Comparison of ENCODE assay signal across 10 mouse cellular contexts in genomic region chr10:118979339-118979738, GRCm38 (mm10).
DNase-seq lines count a peak whose midpoint lies in the region; ATAC-seq lines count a peak whose summit lies in the region.
"Had no signal": no experiment of that assay in that cellular context is flagged by ENCODE, and none has a peak within 500 bp of the region (broad histone marks: within the 10 kb centered on the region; RNA-seq: fewer than 3 reads in every experiment).

No protein-coding gene starts in this region.

- H3K36me3 ChIP-seq in liver, embryonic 12.5 days: no peaks in the 10 kb centered on the region
- H3K36me3 ChIP-seq: midbrain, embryonic 10.5 days had no signal

- ATAC-seq in CD4-positive, CD25-positive, alpha-beta regulatory T cell, adult 4 months: no peak
- ATAC-seq in liver, embryonic 12.5 days: no peak

- H3K4me2 ChIP-seq in liver, embryonic 12.5 days: no peak overlapping the region

- 41% methylated on average over 13 of the region's 13 CpGs for WGBS in liver, embryonic 12.5 days (ENCODE audit: insufficient replicate concordance)

- no peak overlapping the region for H3K9ac ChIP-seq in liver, embryonic 12.5 days

- peaks cover 10% of the 10 kb centered on the region for H3K9me3 ChIP-seq in liver, embryonic 12.5 days (replicated peaks)

- DNase-seq in CD4-positive, CD25-positive, alpha-beta regulatory T cell, adult 2 months (ENCODE audit: low read depth, low spot score): peak; percentile 68
- DNase-seq in liver: peak; percentile 33
- peak; percentile 25 for DNase-seq in lung, postnatal 10 days
- peak; percentile 51 to 80 for DNase-seq in thymus, postnatal 36 days
- DNase-seq in urinary bladder, adult 2 months (ENCODE audit: low spot score): no peak
- DNase-seq in cerebellum, adult 8-10 months: no peak
- DNase-seq: gastrocnemius, postnatal 36 days had no signal

- H3K4me3 ChIP-seq in liver, embryonic 12.5 days: no peak overlapping the region
- H3K4me3 ChIP-seq: midbrain, embryonic 10.5 days had no signal

- no peak overlapping the region for H3K27ac ChIP-seq in liver, embryonic 12.5 days
- H3K27ac ChIP-seq: midbrain, embryonic 10.5 days had no signal

- no peaks in the 10 kb centered on the region for H3K4me1 ChIP-seq in liver, embryonic 12.5 days

- H3K27me3 ChIP-seq in liver, embryonic 12.5 days (replicated peaks): no peaks in the 10 kb centered on the region; the same call in 1 of the 2 replicates

Comparison
In these comparisons a context has a peak if more than half of its experiments do, and no peak if none do; other contexts are left out.
1. DNase-seq: peak in CD4-positive, CD25-positive, alpha-beta regulatory T cell, adult 2 months (single experiment), liver (single experiment), lung, postnatal 10 days (single experiment) and thymus, postnatal 36 days (2 of 2); none in urinary bladder, adult 2 months (single experiment) and cerebellum, adult 8-10 months (single experiment).